Mouse (Mus musculus): ENCODE results near the gene Eml6. TPM values are rescaled to one million over a fixed set of nuclear protein-coding genes. Genes with fewer than 3 reads are reported as not detected.

Eml6 gene
- total and polyA plus RNA-seq, 2 experiments: 0.12 to 2.5 TPM

DNA sequence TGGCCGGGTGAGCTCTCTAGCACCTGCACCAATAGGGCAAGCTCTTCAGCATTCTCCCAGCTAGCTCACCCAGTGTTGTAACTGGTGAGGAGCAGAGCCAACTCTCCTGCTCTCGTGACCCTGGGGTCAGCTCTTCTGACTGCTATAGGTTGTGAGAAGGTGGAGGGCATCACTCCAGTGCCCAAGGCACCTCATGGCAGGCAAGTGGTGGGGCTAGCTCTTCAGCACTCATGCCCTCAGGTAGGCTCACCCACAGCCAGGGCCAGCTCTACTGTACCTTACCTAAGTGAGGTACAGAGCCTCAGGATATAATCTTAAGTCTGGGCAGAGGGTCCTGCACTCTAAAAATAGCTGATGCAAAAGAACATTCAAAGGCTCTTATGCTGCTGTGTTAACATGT, 286.1 kb downstream of the Eml6 start:
- no peak for DNase-seq (ENCODE audit: extremely low read depth, low read depth, low spot score)
- H3K27me3 ChIP-seq (ENCODE audit: control insufficient read depth, insufficient read depth, low read length): no peaks in the 10 kb centered on the region
- H3K27ac ChIP-seq (replicated peaks; ENCODE audit: insufficient read depth, low read depth, low read length): no peak overlapping the region
- no peak overlapping the region for H3K9ac ChIP-seq (ENCODE audit: low read depth, low read length)
- TF ChIP-seq CTCF (IDR thresholded peaks at IDR 0.05; ENCODE audit: low read depth, low read length) (no peak), POLR2A (IDR thresholded peaks at IDR 0.05; ENCODE audit: extremely low read depth, insufficient read depth, low read length) (no peak)
- H3K79me2 ChIP-seq (ENCODE audit: control insufficient read depth, insufficient read depth, low read length): no peaks in the 10 kb centered on the region
- no peak overlapping the region for H3K4me3 ChIP-seq (ENCODE audit: insufficient read depth, low read depth, low read length)
- peaks cover 17% of the 10 kb centered on the region for H3K36me3 ChIP-seq (ENCODE audit: control insufficient read depth, insufficient read depth, low read length)
- H3K4me1 ChIP-seq (ENCODE audit: control insufficient read depth, insufficient read depth, low read length): no peaks in the 10 kb centered on the region
- WGBS: 71% methylated on average over 2 of the region's 2 CpGs

DNA sequence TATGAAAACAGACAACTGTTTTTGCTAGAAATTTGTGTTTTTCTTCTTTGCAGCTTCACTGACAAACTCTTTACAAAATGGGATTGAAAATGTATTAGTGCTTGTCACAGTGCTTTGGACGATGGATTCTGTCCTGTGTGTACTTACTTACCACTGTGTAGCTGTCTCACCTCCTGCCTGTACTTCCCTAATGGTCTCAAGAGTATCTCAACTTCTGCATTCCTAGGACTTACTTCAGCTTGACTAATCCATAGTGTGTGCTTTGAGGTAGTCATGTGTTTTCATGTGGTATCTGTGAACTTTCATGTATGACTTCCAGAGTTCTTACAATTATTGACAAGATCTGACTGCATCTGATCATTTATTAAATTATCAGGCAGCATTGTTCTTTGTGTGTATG, 297.9 kb downstream of the Eml6 start:
- no peaks in the 10 kb centered on the region for H3K36me3 ChIP-seq (ENCODE audit: control insufficient read depth, insufficient read depth, low read length)
- H3K27ac ChIP-seq (replicated peaks; ENCODE audit: insufficient read depth, low read depth, low read length): no peak overlapping the region
- TF ChIP-seq POLR2A (IDR thresholded peaks at IDR 0.05; ENCODE audit: extremely low read depth, insufficient read depth, low read length) (no peak), CTCF (IDR thresholded peaks at IDR 0.05; ENCODE audit: low read depth, low read length) (no peak)
- WGBS: 61% methylated on average over 1 of the region's 1 CpGs
- H3K27me3 ChIP-seq (ENCODE audit: control insufficient read depth, insufficient read depth, low read length): no peaks in the 10 kb centered on the region
- H3K4me3 ChIP-seq (ENCODE audit: insufficient read depth, low read depth, low read length): no peak overlapping the region
- DNase-seq (ENCODE audit: extremely low read depth, low read depth, low spot score): peak; percentile 15
- no peaks in the 10 kb centered on the region for H3K4me1 ChIP-seq (ENCODE audit: control insufficient read depth, insufficient read depth, low read length)
- peaks cover 10% of the 10 kb centered on the region for H3K79me2 ChIP-seq (ENCODE audit: control insufficient read depth, insufficient read depth, low read length)
- H3K9ac ChIP-seq (ENCODE audit: low read depth, low read length): no peak overlapping the region

DNA sequence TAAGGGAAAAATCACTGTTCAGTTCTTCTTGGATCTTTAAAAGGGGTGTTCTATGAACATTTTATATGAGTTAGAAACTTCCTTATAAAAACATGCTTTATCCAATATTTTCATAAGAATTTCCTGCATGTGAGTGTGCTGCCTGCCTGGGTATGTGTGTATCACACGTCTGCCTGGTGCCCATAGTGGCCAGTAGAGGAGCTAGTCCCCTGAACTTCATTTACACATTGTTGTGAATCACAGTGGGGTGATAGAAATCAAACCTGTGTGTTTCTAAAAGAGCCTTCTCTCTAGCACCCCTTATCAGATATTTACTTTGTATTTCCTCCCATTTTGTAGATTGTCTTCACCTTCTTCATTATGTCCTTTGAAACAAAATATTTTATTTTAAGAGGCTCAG, 300.2 kb downstream of the Eml6 start:
- no peaks in the 10 kb centered on the region for H3K36me3 ChIP-seq (ENCODE audit: control insufficient read depth, insufficient read depth, low read length)
- DNase-seq (ENCODE audit: extremely low read depth, low read depth, low spot score): no peak
- no peak overlapping the region for H3K27ac ChIP-seq (replicated peaks; ENCODE audit: insufficient read depth, low read depth, low read length)
- no peak overlapping the region for H3K4me3 ChIP-seq (ENCODE audit: insufficient read depth, low read depth, low read length)
- no peak overlapping the region for H3K9ac ChIP-seq (ENCODE audit: low read depth, low read length)
- TF ChIP-seq CTCF (IDR thresholded peaks at IDR 0.05; ENCODE audit: low read depth, low read length) (no peak; the same call in 1 of the 2 replicates), POLR2A (IDR thresholded peaks at IDR 0.05; ENCODE audit: extremely low read depth, insufficient read depth, low read length) (no peak)
- 88% methylated on average over 1 of the region's 1 CpGs for WGBS
- peaks cover 8% of the 10 kb centered on the region; the same call in 1 of the 2 replicates for H3K79me2 ChIP-seq (ENCODE audit: control insufficient read depth, insufficient read depth, low read length)
- no peaks in the 10 kb centered on the region; the same call in 1 of the 2 replicates for H3K4me1 ChIP-seq (ENCODE audit: control insufficient read depth, insufficient read depth, low read length)
- no peaks in the 10 kb centered on the region for H3K27me3 ChIP-seq (ENCODE audit: control insufficient read depth, insufficient read depth, low read length)

DNA sequence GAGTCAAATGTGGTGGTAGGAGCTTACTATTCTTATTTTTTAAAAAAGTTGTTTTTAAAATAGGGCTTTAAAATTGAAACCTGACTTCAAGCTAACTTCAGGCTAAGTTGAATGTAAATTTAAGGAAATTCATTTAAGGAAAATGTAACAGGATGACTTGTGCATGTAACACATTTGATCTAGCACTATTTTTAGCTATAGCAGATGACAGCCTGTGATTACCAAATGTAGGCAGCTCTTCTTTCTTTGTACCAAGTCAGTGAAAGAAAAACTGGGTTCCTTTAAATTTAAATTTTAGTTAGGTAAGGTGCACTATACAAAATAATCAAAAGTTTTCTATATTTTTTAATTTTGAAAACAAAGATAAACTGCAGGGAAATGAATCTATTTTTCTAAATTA, 300.7 kb downstream of the Eml6 start:
- Histone ChIP-seq H3K9ac (ENCODE audit: low read depth, low read length) (no peak overlapping the region), H3K27me3 (ENCODE audit: control insufficient read depth, insufficient read depth, low read length) (no peaks in the 10 kb centered on the region), H3K79me2 (ENCODE audit: control insufficient read depth, insufficient read depth, low read length) (peaks cover 8% of the 10 kb centered on the region; the same call in 1 of the 2 replicates), H3K27ac (replicated peaks; ENCODE audit: insufficient read depth, low read depth, low read length) (no peak overlapping the region), H3K4me1 (ENCODE audit: control insufficient read depth, insufficient read depth, low read length) (no peaks in the 10 kb centered on the region; the same call in 1 of the 2 replicates), H3K36me3 (ENCODE audit: control insufficient read depth, insufficient read depth, low read length) (no peaks in the 10 kb centered on the region), H3K4me3 (ENCODE audit: insufficient read depth, low read depth, low read length) (no peak overlapping the region)
- no peak for TF ChIP-seq POLR2A (IDR thresholded peaks at IDR 0.05; ENCODE audit: extremely low read depth, insufficient read depth, low read length)
- TF ChIP-seq CTCF (IDR thresholded peaks at IDR 0.05; ENCODE audit: low read depth, low read length): no peak
- DNase-seq (ENCODE audit: extremely low read depth, low read depth, low spot score): no peak

DNA sequence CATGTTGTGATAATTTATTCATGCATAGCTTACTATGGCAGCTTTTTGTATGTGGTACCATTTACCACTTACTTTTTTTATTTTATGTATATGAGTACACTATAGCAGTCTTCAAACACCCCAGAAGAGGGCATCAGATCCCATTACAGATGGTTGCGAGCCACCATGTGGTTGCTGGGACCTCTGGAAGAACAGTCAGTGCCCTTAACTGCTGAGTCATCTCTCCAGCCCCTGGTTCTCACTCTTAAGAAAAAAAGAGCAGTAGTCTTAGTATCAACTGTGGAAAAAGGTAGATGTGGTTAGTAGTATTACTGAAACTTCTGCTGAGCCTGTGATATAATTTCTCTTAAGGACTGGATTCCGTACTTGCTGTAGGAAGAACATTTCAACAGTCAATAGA, 301.6 kb downstream of the Eml6 start:
- Histone ChIP-seq H3K9ac (ENCODE audit: low read depth, low read length) (no peak overlapping the region), H3K4me3 (ENCODE audit: insufficient read depth, low read depth, low read length) (no peak overlapping the region), H3K4me1 (ENCODE audit: control insufficient read depth, insufficient read depth, low read length) (no peaks in the 10 kb centered on the region; the same call in 1 of the 2 replicates), H3K27ac (replicated peaks; ENCODE audit: insufficient read depth, low read depth, low read length) (no peak overlapping the region), H3K36me3 (ENCODE audit: control insufficient read depth, insufficient read depth, low read length) (no peaks in the 10 kb centered on the region), H3K27me3 (ENCODE audit: control insufficient read depth, insufficient read depth, low read length) (no peaks in the 10 kb centered on the region), H3K79me2 (ENCODE audit: control insufficient read depth, insufficient read depth, low read length) (peaks cover 8% of the 10 kb centered on the region; the same call in 1 of the 2 replicates)
- TF ChIP-seq POLR2A (IDR thresholded peaks at IDR 0.05; ENCODE audit: extremely low read depth, insufficient read depth, low read length) (no peak), CTCF (IDR thresholded peaks at IDR 0.05; ENCODE audit: low read depth, low read length) (no peak)
- 93% methylated on average over 2 of the region's 2 CpGs for WGBS
- DNase-seq (ENCODE audit: extremely low read depth, low read depth, low spot score): no peak

DNA sequence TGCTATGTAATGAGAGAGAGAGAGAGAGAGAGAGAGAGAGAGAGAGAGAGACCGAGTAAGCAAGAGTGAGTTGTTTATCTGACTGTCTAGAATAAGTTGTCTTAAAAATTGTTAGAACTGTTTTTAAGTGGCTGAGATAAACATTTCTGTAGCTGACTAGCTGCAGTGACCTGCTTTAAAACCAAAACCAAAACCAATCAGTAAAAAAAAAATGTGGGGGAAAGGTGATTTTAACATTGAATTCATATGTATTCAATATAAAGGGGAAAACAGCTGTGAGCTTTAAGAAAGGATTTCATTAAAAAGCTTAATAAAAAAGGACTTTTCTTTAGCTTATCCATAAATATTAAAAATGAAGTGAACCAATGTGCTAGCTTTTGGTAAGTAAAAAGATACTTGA, 306.2 kb downstream of the Eml6 start:
- TF ChIP-seq CTCF (IDR thresholded peaks at IDR 0.05; ENCODE audit: low read depth, low read length): no peak
- TF ChIP-seq POLR2A (IDR thresholded peaks at IDR 0.05; ENCODE audit: extremely low read depth, insufficient read depth, low read length): no peak
- peak; percentile 68 for DNase-seq (ENCODE audit: extremely low read depth, low read depth, low spot score)
- peaks cover 3% of the 10 kb centered on the region; the same call in 1 of the 2 replicates for H3K4me1 ChIP-seq (ENCODE audit: control insufficient read depth, insufficient read depth, low read length)
- H3K36me3 ChIP-seq (ENCODE audit: control insufficient read depth, insufficient read depth, low read length): no peaks in the 10 kb centered on the region
- H3K79me2 ChIP-seq (ENCODE audit: control insufficient read depth, insufficient read depth, low read length): peaks cover 5% of the 10 kb centered on the region; the same call in 1 of the 2 replicates
- WGBS: 3% methylated on average over 1 of the region's 1 CpGs
- H3K4me3 ChIP-seq (ENCODE audit: insufficient read depth, low read depth, low read length): peak overlapping the region; percentile 55; the same call in 1 of the 2 replicates
- H3K9ac ChIP-seq (ENCODE audit: low read depth, low read length): no peak overlapping the region
- no peak overlapping the region for H3K27ac ChIP-seq (replicated peaks; ENCODE audit: insufficient read depth, low read depth, low read length)
- H3K27me3 ChIP-seq (ENCODE audit: control insufficient read depth, insufficient read depth, low read length): no peaks in the 10 kb centered on the region
